Mouse (Mus musculus) intestine, embryonic 15.5 days (tissue): ENCODE results near the gene Prss8. TPM values are rescaled to one million over a fixed set of nuclear protein-coding genes. Genes with fewer than 3 reads are reported as not detected.

Experiments used
- ATAC-seq: fragments of 200-750 bp; cut with Nextera tagmentation; 2 replicates; pipeline ENCODE4 v1.8.0; 2017; ENCODE audit warnings: moderate TSS enrichment, moderate library complexity
- H3K27ac ChIP-seq: fragments of 300-500 bp; sonication (generic); 2 replicates; pipeline ENCODE4 v1.5.1; 2015; ENCODE audit warnings: mild to moderate bottlenecking, inconsistent platforms
- H3K27me3 ChIP-seq: fragments of 300-500 bp; sonication (generic); replicated peaks from 2 replicates; pipeline ENCODE4 v1.6.1; 2015; ENCODE audit warnings: inconsistent platforms
- H3K36me3 ChIP-seq: fragments of 300-500 bp; sonication (generic); 2 replicates; pipeline ENCODE4 v1.6.1; 2015; ENCODE audit warnings: inconsistent platforms
- H3K4me1 ChIP-seq: fragments of 300-500 bp; sonication (generic); replicated peaks from 2 replicates; pipeline ENCODE4 v1.6.1; 2015; ENCODE audit warnings: inconsistent platforms
- H3K4me2 ChIP-seq: fragments of 300-500 bp; sonication (generic); replicated peaks from 2 replicates; pipeline ENCODE4 v1.6.1; 2015; ENCODE audit warnings: mild to moderate bottlenecking, inconsistent platforms
- H3K4me3 ChIP-seq: fragments of 300-500 bp; sonication (generic); replicated peaks from 2 replicates; pipeline ENCODE4 v1.5.1; 2015; ENCODE audit warnings: inconsistent platforms
- H3K9ac ChIP-seq: fragments of 300-500 bp; sonication (generic); 2 replicates; pipeline ENCODE4 v1.6.1; 2015; ENCODE audit warnings: inconsistent platforms
- H3K9me3 ChIP-seq: fragments of 300-500 bp; sonication (generic); 2 replicates; pipeline ENCODE4 v1.6.1; 2016; ENCODE audit warnings: inconsistent platforms
- WGBS: fragments of 180-500 bp; shearing (Covaris S2); methylation state at CpG from one replicate; pipeline ENCODE4 v1.1.7; 2015; 5-methylcytosine and 5-hydroxymethylcytosine counted together
- polyA plus RNA-seq: library from polyadenylated mRNA; unstranded; fragments of >200 nt; fragmentation: Nextera tagmentation; extraction: Ambion mirVana; gene quantifications from 2 replicates; pipeline ENCODE4 v1.2.1, GENCODE M21; 2015

Gene Prss8
- polyA plus RNA-seq, 1 experiment from 2014 or later, result 58.5 TPM

DNA sequence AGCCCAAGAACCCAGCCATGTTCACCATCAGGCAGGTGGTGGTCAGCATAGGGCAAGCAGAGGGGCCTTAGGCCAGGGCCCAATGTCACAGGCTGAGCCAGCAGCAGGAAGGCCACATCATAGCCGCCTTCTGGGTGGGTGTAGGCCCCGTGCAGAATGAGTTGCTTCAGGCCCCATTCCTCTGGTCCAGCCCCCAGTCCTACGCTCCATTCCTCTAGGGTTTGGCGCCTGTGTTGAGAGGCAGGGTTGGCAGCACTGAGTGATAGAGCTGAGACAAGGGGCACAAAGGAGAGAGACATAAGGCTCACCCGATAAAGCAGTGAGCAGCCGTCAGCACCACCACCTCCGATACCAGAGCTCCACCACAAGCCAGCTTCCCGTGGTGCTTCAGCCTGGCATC lies 42.7 kb downstream of the Prss8 start:
- Histone ChIP-seq H3K9me3 (no peaks in the 10 kb centered on the region), H3K27me3 (no peaks in the 10 kb centered on the region), H3K4me3 (no peak overlapping the region), H3K9ac (0 out of 2 replicates have a peak overlapping the region, but pooled peaks have one; percentile 4), H3K36me3 (peaks cover 38% of the 10 kb centered on the region), H3K27ac (no peak overlapping the region), H3K4me1 (peaks cover 22% of the 10 kb centered on the region), H3K4me2 (no peak overlapping the region)
- 86% methylated on average over 8 of the region's 8 CpGs for WGBS
- no peak for ATAC-seq

DNA sequence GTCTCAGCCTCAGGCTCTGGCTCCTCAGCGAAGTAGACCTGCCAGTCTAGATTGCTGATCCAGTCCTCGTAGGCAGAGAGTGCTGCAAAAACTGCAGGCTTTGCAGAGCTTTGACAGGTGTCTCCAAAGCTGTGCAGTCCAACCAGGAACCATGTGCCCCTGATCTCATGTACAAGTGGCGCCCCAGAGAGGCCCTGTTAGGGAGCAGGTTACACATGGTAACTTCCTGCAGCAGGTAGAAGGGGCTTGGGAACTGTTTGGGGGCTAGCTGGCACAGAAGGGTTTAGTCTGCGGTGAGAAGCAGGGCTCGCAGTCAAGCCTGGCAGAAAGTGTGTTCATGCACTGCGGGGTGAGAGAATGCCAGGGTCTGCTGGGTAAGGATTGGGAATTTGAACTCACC lies 43.4 kb downstream of the Prss8 start:
- WGBS, result 89% methylated on average over 6 of the region's 6 CpGs
- Histone ChIP-seq H3K27ac (no peak overlapping the region), H3K4me2 (no peak overlapping the region), H3K4me1 (peaks cover 22% of the 10 kb centered on the region), H3K36me3 (peaks cover 45% of the 10 kb centered on the region), H3K27me3 (no peaks in the 10 kb centered on the region), H3K9me3 (no peaks in the 10 kb centered on the region), H3K4me3 (no peak overlapping the region), H3K9ac (peak overlapping the region; percentile 4; the same call in 1 of the 2 replicates)
- no peak for ATAC-seq

DNA sequence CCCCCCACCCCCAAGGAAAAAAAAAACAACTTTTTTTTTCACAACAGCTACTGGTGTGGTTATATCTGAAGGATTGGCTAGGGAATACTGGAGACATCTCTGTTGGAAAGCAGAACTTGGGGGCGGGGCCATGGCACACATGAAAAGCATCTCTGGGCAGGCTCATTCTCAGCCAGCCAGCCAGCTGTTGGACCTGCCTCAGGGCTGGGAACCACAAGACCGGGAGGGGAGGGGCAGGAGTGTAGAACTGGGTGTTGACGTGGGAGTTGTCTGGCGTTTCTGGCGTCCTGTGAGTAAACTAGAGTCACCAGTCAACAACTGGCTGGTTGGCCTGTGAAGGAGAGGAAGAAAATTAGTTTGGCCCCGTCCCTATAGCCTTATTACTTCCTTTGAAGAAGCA lies 44.0 kb downstream of the Prss8 start:
- Histone ChIP-seq H3K4me2 (no peak overlapping the region), H3K27me3 (no peaks in the 10 kb centered on the region), H3K36me3 (peaks cover 51% of the 10 kb centered on the region), H3K27ac (no peak overlapping the region), H3K4me1 (peaks cover 22% of the 10 kb centered on the region), H3K9me3 (no peaks in the 10 kb centered on the region), H3K9ac (no peak overlapping the region; the same call in 1 of the 2 replicates), H3K4me3 (no peak overlapping the region)
- ATAC-seq, result 0 out of 2 replicates have a peak, but pooled peaks have one; percentile 32
- 64% methylated on average over 6 of the region's 6 CpGs for WGBS

DNA sequence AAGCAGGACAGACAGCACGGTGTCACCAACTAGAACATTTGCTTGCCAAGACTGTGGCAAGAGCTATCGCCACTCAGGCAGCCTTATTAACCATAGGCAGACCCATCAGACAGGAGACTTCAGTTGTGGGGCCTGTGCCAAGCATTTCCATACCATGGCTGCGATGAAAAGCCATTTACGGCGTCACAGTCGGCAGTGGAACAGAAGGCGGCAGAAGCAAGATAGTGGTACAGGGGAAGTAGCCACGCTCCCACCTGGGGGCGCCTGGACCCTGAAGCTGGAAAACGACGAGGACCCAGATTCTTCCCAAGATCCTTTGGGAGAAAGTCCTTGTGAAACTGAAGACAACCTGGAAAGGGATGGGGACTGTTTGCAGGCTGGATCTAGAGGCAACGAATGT lies 49.5 kb downstream of the Prss8 start:
- no peak overlapping the region for H3K9ac ChIP-seq
- ATAC-seq, result no peak
- peaks cover 67% of the 10 kb centered on the region for H3K36me3 ChIP-seq
- no peak overlapping the region for H3K4me3 ChIP-seq
- H3K27ac ChIP-seq, result no peak overlapping the region
- H3K4me2 ChIP-seq, result no peak overlapping the region
- H3K4me1 ChIP-seq, result peaks cover 29% of the 10 kb centered on the region
- no peaks in the 10 kb centered on the region for H3K9me3 ChIP-seq
- WGBS, result 84% methylated on average over 12 of the region's 12 CpGs
- H3K27me3 ChIP-seq, result no peaks in the 10 kb centered on the region

DNA sequence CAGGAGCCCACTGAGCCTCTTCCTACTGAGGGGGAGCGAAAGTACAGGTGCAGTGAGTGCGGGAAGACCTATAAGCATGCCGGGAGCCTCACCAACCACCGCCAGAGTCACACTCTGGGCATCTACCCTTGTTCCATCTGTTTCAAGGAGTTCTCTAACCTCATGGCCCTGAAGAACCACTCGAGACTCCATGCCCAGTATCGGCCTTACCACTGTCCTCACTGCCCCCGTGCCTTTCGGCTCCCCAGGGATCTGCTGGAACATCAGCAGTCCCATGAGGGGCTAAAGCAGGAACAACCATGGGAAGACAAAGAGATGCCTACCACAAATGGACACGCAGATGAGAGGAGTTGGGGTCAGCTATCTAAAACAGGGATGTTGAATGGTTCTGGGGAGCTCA lies 50.6 kb downstream of the Prss8 start:
- Histone ChIP-seq H3K27ac (no peak overlapping the region), H3K4me1 (peaks cover 27% of the 10 kb centered on the region), H3K4me3 (no peak overlapping the region), H3K27me3 (no peaks in the 10 kb centered on the region), H3K9ac (no peak overlapping the region), H3K36me3 (peaks cover 59% of the 10 kb centered on the region), H3K9me3 (no peaks in the 10 kb centered on the region), H3K4me2 (no peak overlapping the region)
- ATAC-seq, result no peak
- WGBS, result 97% methylated on average over 9 of the region's 9 CpGs

DNA sequence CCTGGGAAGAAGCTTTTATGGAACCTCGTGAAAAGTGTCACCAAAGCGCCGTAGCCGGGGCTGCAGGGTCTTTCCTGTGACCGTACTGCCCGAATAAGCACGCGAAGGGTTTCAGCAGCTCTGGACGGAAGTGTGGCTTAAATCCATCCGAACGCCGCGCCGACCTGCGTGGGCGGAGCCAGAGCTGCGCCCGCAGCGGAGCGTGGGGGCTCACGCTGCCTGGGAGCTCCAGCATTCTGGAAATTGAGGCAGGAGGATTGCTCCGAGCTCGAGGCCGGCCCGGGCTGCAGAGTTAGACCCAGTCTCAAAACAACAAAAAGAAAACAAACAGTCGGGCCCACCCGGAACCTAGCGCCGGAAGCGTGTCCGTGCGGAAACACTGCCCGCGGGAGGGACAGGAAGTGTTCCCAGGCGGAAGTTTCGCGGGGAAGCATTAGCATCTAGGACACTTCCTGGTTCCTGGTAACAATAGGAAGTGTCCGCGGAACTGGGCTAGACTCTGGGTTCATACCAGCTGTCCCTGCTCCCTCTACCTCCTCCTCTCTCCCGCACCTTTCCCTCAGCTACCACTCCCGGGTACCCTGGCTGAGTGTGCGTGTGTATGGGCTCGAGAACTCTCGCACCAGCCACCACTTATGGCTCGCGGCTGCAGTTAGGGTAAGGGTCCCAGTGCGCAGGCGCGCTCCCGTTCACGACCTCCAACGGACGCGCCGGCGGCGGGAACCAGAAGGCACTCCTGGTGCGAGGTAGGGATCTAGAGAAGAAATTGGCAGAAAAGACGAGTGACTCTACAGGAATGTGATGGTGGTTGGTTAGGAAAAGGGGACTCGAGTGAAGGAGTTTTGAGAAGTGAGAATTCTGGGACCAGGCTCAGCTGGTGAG lies 53.2 kb downstream of the Prss8 start, which contains the start of gene Zfp668:
Gene Zfp668 (minus strand): TSS at position 362 of the 882 bp plus-strand sequence.
- Histone ChIP-seq H3K4me3 (peak within 1 kb of the TSS; percentile 94), H3K9ac (peak within 1 kb of the TSS; percentile 96), H3K27me3 (no peaks in the 10 kb centered on the region), H3K4me1 (peaks cover 22% of the 10 kb centered on the region), H3K27ac (peak within 1 kb of the TSS; percentile 99), H3K4me2 (peak within 1 kb of the TSS; percentile 78), H3K36me3 (peaks cover 33% of the 10 kb centered on the region), H3K9me3 (no peaks in the 10 kb centered on the region)
- under 1% methylated on average over 60 of the region's 60 CpGs for WGBS
- peak; percentile 82 for ATAC-seq

DNA sequence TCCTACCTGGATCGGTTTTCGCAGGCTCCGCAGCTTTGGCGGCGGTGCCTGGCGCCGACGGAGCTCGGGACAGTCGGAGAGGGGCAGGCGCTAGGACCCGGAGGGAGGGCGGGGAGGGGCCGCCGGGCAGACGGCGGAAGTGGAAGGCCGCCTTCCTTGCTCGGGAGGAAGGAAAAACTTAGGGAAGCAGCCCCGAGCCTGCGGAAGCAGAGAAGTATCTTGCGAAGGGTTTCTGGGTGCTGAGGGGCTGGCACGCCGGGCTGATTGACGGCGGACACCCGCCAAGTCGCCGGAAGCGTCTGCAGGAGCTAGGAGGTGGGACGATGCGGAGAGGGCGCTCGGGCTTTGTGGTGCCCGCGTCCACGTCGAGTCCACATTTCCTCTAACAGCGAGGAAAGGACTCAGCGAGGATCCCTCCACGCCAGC lies 53.9 kb downstream of the Prss8 start, which contains the start of gene Zfp646:
Gene Zfp646 (plus strand): TSS at position 181 of the 426 bp plus-strand sequence.
- H3K9ac ChIP-seq, result peak within 1 kb of the TSS; percentile 96
- H3K9me3 ChIP-seq, result no peaks in the 10 kb centered on the region
- peaks cover 22% of the 10 kb centered on the region for H3K4me1 ChIP-seq
- under 1% methylated on average over 40 of the region's 41 CpGs for WGBS
- no peaks in the 10 kb centered on the region for H3K27me3 ChIP-seq
- H3K4me3 ChIP-seq, result peak within 1 kb of the TSS; percentile 94
- H3K4me2 ChIP-seq, result peak within 1 kb of the TSS; percentile 78
- H3K36me3 ChIP-seq, result peaks cover 26% of the 10 kb centered on the region
- ATAC-seq, result peak; percentile 92
- H3K27ac ChIP-seq, result peak within 1 kb of the TSS; percentile 99

Other genes with a start within 250 kb of the Prss8 start
- 48.1 and 52.8 TPM in 2 replicates for gene Bcl7c, start 221.2 kb downstream of the Prss8 start, polyA plus RNA-seq
- gene Ctf1, start 217.4 kb downstream of the Prss8 start, polyA plus RNA-seq, result 9.4 and 10.5 TPM in 2 replicates
- 0.13 and 0.29 TPM in 2 replicates for gene Ctf2, start 197.9 kb downstream of the Prss8 start, polyA plus RNA-seq
- 3.2 and 4.3 TPM in 2 replicates for gene Fbxl19, start 185.6 kb downstream of the Prss8 start, polyA plus RNA-seq
- 22.9 and 25.5 TPM in 2 replicates for gene Orai3, start 160.3 kb downstream of the Prss8 start, polyA plus RNA-seq
- gene Setd1a, start 153.4 kb downstream of the Prss8 start, polyA plus RNA-seq, result 15.2 and 17.4 TPM in 2 replicates
- gene Gm49388, start 144.5 kb downstream of the Prss8 start, polyA plus RNA-seq, result not detected in 2 replicates
- gene Hsd3b7, start 129.5 kb downstream of the Prss8 start, polyA plus RNA-seq, result 28.0 and 31.2 TPM in 2 replicates
- gene Stx4a, start 105.8 kb downstream of the Prss8 start, polyA plus RNA-seq, result 40.6 and 40.7 TPM in 2 replicates
- 3.2 and 3.4 TPM in 2 replicates for gene Stx1b, start 105.6 kb downstream of the Prss8 start, polyA plus RNA-seq
- gene Zfp646, start 53.9 kb downstream of the Prss8 start, polyA plus RNA-seq, result 8.6 and 9.6 TPM in 2 replicates
- 15.5 and 15.6 TPM in 2 replicates for gene Zfp668, start 53.3 kb downstream of the Prss8 start, polyA plus RNA-seq
- 1.7 and 2.3 TPM in 2 replicates for gene Prss53, start 39.1 kb downstream of the Prss8 start, polyA plus RNA-seq
- gene Gm21974, start 34.6 kb downstream of the Prss8 start, polyA plus RNA-seq, result not detected in 2 replicates
- gene Vkorc1, start 34.5 kb downstream of the Prss8 start, polyA plus RNA-seq, result 203 and 241 TPM in 2 replicates
- 158 and 180 TPM in 2 replicates for gene Bckdk, start 26.0 kb downstream of the Prss8 start, polyA plus RNA-seq
- 31.7 and 32.3 TPM in 2 replicates for gene Kat8, start 17.6 kb downstream of the Prss8 start, polyA plus RNA-seq
- 8.2 and 9.6 TPM in 2 replicates for gene Prss36, start 16.6 kb upstream of the Prss8 start, polyA plus RNA-seq
- 306 and 315 TPM in 2 replicates for gene Fus, start 37.4 kb upstream of the Prss8 start, polyA plus RNA-seq
- 418 and 480 TPM in 2 replicates for gene Pycard, start 63.8 kb upstream of the Prss8 start, polyA plus RNA-seq
- gene Trim72, start 73.8 kb upstream of the Prss8 start, polyA plus RNA-seq, result 0.19 and 0.53 TPM in 2 replicates
- gene Itgam, start 132.5 kb upstream of the Prss8 start, polyA plus RNA-seq, result 2.1 TPM in 2 replicates
- gene Gm49368, start 132.6 kb upstream of the Prss8 start, polyA plus RNA-seq, result not detected in 2 replicates
- gene Itgax, start 199.4 kb upstream of the Prss8 start, polyA plus RNA-seq, result 0.58 and 0.59 TPM in 2 replicates
- not detected in 2 replicates for gene Itgad, start 224.3 kb upstream of the Prss8 start, polyA plus RNA-seq